Mouse (Mus musculus): Measurements from ENCODE around the gene Tyw3. TPM values are rescaled to one million over a fixed set of nuclear protein-coding genes. Genes with fewer than 3 reads are reported as not detected.
A peak's percentile ranks its signal among the peaks of the same experiment; 100 is the strongest.
"Not testable (repeated sequence)": the region's sequence is repeated elsewhere in the genome, so short reads cannot be mapped to it uniquely, and the experiment has no call there.

Tyw3 gene
- total RNA-seq (2021): 10 to 100 TPM; 12.3 to 14.7 TPM

DNA sequence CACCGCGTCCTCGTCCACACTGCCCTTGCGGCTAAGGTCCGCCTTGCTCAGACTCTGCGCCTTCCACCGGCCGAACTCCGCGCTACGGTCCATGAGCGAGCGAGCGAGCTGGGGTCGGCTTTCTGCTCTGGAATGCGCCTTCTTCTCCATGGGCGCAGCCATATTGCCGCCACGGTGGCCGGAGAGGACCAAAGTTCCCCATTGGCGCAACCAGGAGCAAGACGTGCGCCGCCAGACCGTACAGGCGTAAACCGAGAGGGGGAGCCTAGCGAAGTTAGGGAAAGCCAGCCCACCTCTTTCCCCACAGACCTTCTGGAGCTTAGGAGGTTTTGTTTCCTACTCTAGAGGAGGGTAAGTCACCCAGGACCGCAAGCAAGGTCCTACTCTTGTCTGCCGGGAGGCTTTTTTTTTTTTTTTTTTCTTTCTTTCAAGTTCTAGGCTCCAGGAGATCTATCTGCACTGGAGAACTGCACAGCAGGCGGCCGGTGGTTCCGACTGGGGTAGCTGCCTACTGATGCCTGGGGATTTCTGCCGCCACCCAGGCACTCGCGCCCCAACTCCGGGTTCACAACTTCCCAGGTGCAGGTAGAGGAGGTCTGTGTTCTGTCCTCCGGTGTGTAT is at the start of gene Tyw3:
Gene Tyw3, minus strand, starts transcription at position 171 of the 621 bp plus-strand sequence.
- intact Hi-C loops (cut with DNase I): loop anchor here (5.0 kb wide), 1 partner anchor 1965 kb away; the partner anchor contains the start of gene Negr1
- DNase-seq (ENCODE audit: low spot score in 2 of 2): peak; percentile 98 to 99

DNA sequence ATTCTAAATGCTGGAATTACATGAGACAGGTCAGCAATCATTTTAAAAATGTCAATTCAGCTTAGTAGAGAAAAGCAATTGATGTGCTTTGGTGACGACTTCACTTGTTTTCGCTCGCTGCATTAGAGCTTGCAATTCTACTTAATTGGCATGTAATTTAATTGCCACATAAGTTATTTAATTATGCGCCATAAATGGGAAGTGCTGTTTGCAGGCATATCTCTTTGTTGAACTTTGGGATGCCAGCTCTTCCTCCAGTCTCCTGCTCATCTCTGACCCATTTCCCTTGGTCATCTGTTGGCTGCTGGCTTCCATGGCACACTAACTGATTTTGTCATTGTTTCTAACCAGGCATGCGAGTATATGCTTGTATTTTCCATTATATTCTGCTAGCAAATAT is 36.2 kb upstream of the Tyw3 start:
- intact Hi-C loops (cut with DNase I): no loop called here

DNA sequence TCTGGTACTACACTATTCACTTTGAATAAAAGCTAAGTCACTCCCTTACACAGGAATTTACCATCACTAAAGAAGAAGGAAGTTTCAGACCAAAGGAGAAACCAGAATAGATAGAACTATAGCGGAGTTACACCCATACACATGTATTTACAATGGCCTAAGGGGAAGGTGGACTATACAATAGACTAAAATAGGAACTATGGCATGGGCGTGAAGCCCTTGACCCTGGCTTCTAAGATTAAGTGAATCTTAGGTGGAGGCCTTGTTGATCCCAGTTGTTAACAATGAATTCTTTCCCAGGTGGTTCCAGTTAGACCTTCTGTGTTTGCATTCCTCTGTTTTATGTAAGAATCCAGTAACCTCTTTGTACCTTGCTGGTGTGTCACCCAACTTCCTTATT is 34.4 kb upstream of the Tyw3 start:
- DNase-seq (ENCODE audit: low spot score in 2 of 2); intact Hi-C loops (cut with DNase I): not testable (repeated sequence)

More for the DNA sequence above, 36.2 kb upstream of the Tyw3 start:
- DNase-seq (ENCODE audit: low spot score in 2 of 2): no peak

DNA sequence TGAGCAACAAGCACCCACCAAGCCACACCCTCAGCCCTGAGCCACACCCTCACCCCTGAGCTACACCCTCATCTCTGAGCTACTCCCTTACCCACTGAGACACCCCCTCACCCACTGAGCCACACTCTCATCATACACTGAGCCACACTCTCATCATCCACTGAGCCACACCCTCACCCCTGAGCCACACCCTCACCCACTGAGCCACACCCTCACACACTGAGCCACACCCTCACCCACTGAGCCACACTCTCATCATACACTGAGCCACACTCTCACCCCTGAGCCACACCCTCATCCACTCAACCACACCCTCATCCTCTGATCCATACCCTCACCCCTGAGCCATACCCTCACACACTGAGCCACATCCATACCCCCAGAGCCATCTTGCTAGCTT is 31.4 kb upstream of the Tyw3 start:
- intact Hi-C loops (cut with DNase I): no loop called here

DNA sequence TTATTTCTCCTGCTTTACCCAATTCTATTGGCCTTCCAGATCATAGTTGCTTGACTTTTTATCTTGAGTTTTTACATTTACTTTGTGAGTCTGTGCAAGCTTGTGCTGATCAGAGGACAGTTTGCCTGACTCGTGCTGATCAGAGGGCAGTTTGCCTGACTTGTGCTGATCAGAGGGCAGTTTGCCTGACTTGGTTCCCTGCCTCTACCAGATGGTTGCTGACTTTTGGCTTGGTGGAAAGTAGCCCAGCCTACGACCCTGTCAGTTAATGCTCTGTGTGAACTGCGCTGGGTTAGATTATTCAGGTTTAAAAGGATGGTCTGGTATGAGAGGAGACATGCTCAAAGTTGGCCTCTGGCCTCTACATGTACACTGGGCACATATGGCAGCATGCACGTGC is 19.2 kb upstream of the Tyw3 start:
- DNase-seq (ENCODE audit: low spot score in 2 of 2): no peak
- intact Hi-C loops (cut with DNase I): no loop called here

More for the DNA sequence above, 31.4 kb upstream of the Tyw3 start:
- no peak for DNase-seq (ENCODE audit: low spot score in 2 of 2)

DNA sequence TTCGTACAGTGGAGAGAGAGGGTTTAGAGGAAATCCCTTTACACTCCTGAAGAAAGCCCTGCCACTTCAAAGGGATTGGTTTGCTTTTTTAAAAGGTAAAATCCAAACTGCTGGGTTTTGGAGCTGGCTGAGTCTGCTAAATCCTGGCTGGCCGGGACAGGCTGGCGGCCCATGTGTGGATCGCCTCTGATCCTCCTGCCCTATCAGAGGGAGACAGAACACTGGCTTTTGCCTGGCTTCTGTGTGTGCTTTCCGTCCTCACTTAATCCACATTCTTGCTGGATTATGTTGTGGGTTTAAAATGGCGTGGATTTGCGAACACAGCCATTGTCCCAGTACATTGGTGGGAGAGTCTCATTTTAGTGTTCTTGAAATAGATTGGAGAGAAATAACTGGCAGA is 18.4 kb upstream of the Tyw3 start:
- intact Hi-C loops (cut with DNase I): no loop called here
- DNase-seq (ENCODE audit: low spot score in 2 of 2): no peak

DNA sequence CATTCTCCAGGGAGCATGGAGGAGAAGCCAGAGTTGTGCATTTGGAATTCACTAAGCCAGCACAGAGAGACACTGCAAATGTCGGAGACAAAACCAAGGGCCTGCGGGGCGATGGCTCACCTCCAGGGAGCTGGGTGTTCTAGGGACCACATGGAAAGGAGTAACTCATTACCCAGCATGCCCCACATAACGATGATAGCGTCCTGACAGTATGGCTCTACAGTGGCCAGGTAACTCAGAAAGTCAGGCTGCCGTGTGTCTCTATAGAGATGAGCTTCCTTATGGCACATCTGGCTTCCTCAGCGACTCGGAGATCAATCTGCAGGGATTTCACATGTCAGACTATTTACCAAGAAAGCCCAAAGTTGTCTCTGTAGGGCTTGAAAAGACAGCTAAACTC is 17.9 kb upstream of the Tyw3 start:
- no peak for DNase-seq (ENCODE audit: low spot score in 2 of 2)
- intact Hi-C loops (cut with DNase I): no loop called here

DNA sequence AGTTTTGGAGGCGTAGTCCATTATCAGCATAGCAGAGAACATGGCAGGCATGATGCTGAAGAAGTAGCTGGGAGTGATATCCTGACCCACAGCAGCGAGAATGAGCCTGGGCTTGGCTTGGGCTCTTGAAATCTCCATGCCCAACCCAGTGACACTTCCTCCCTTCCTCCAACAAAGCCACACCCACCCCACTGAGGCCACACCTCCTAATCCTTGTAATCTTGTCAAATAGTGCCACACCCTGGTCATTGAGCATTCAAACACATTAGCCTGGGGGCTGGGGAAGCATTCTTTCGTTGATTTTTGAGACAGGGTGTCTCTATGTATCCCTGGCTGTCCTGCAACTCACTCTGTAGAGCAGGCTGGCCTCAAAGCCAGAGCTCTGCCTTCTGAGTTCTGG is 15.0 kb upstream of the Tyw3 start:
- DNase-seq (ENCODE audit: low spot score in 2 of 2): no peak
- intact Hi-C loops (cut with DNase I): no loop called here

DNA sequence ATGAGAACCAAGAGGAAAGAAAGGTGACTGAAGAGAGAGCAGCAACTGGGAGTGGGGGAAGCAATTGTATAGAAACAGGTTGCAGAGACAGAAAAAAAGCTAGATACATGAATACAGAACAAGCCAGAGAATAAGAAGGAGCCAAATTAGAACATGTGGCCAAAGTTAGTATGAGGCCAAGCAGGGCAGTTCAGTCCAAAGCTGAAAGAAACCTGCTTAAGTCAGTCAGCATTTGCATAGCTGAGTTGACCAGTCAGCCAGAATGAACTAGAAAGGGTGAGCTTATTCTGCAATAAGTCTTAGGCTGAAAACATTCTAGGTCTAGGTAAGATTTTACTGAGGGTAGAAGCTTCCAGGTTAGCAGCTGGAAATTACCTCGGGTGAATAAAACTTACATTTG is 11.0 kb upstream of the Tyw3 start:
- DNase-seq (ENCODE audit: low spot score in 2 of 2): no peak

DNA sequence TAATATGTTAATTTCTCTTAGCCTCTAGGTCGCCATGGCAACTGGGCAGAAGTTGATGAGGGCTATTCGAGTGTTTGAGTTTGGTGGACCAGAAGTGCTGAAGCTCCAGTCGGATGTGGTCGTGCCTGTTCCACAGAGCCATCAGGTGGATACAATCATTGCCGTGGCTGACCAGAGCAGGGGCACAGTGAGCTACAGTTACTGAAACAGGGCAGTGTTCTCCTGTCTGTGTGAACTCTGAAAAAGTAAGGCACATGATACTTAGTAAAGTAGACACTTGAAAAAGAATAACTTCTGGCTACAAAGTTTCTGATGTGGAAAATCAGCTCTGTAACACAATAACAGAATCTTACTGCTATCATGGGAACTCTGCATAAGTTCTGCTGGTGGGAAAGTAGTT is 8.0 kb upstream of the Tyw3 start:
- intact Hi-C loops (cut with DNase I): no loop called here
- no peak for DNase-seq (ENCODE audit: low spot score in 2 of 2)

More for the DNA sequence above, 11.0 kb upstream of the Tyw3 start:
- intact Hi-C loops (cut with DNase I): no loop called here

DNA sequence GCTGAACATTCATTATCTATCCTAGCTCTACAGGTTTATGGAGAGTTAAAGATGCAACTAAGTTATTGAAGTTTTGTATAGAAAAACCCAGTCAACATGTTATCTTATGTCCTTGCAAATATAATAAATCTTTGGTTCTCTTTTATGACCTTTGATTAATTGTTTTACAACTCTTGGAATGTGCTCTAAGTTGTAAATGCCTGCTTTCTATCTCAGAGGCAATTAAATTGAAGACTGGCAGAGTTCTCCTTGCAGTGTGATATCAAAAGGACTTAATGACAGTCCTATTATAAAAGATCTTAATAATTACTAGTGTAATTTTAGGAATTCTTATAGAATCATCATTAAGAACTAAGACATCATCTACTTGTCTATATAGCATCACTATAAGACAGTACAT is 5.2 kb upstream of the Tyw3 start:
- no peak for DNase-seq (ENCODE audit: low spot score in 2 of 2)
- intact Hi-C loops (cut with DNase I): no loop called here

DNA sequence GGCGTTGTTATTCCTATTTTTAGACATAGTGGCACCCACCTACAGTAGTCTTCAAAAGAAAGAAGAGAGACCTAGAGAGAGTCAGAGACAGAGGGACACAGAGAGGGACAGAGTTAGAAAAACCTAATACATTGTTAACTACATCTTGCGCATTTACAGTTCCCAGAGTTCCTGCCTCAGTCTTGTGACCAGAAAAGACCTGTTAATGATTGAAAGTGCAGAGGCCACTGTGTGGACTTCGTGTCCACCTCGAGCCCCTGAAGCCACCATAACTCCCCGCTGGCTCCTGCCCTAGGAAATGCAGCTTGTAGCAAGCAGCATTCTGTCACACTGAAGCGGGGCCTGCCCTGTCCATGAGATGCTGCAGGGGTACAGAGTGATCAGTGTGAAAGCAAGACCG is 657 bp upstream of the Tyw3 start:
- no peak for DNase-seq (ENCODE audit: low spot score in 2 of 2)
- intact Hi-C loops (cut with DNase I): loop anchor here (5.0 kb wide), 1 partner anchor 1965 kb away; the partner anchor contains the start of gene Negr1

DNA sequence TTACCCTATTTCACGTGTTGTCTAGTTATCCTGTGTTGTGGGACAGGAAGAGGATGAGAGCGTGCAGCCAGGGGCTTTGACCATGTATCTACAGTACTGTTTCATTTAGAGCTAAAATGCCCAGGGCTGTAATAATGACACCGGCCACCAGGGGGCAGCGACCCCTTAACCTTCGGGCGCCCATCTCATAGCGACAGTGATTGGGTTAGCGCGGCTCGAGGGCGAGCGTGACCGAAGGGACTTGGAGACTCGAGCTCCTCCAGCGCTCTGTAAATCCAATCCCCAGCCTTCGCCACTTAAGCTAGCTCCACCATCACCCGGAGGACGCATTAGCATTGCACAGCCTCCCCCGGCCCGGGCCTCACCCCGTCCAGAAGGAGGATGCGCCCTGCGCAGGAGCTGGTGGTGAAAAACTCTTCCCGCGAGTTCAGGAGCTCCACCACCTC is 393 bp downstream of the Tyw3 start, which contains the start of gene Cryz:
Gene Cryz, plus strand, starts transcription at position 224 of the 446 bp plus-strand sequence.
- DNase-seq (ENCODE audit: low spot score in 2 of 2): peak; percentile 90 to 91
- intact Hi-C loops (cut with DNase I): loop anchor here (5.0 kb wide), 1 partner anchor 1966 kb away; the partner anchor contains the start of gene Negr1

DNA sequence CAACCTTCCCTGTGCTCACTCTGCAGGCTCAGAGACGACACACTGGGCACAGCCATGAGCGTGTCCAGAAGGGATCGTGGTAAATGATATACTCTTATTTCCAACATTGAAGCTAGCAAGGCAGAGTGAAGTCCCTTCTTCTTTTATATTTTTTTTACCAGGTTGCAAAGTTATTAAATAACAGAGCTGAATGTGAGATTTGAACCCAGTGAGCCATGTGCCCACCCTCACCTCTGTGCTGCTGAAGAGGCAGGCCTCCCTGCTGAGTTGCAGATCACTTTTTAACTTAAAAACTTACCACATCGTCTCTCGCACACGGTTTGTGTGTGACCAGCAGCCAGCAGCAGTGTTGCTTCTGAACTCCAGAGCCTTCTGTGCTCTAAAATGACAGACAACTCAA is 2.7 kb downstream of the Tyw3 start:
- no peak for DNase-seq (ENCODE audit: low spot score in 2 of 2)
- intact Hi-C loops (cut with DNase I): no loop called here

DNA sequence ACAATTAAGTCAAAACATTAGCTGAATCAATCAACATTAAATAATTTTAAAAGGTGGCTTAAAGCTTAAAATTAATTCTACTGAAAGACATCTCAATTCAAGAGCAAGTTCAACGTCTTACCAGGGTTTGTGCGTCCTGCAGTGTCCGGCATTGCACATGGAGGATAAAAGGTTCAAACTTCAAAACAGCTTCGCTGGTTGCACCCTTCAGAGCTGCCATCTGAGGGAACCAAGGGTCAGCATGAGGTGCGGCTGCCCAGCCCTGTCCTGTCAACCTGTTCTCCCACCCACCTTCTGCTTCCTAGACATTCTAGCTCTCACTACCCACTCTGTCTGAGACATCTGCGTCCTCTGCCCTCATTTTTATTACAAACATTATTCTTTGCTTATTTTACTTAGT is 3.3 kb downstream of the Tyw3 start:
- intact Hi-C loops (cut with DNase I): no loop called here
- DNase-seq (ENCODE audit: low spot score in 2 of 2): no peak

DNA sequence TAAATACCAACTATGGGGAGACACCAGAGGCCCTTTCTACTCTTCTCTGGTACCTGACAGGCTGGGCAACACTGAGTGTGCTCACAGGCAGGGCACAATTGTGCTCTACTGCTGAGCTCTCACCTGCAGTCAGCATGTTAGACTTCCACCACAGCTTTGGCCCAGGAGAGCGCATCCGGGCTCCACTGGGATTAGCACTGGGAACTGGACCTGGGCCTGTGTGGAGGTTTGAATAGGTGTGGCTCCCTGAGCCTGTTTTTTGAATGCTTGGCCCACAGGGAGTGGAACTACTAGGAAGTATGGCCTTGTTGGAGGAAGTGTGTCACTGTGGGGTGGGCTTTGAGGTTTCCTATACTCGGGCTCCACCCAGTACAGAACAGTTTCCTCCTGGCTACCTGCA is 5.3 kb downstream of the Tyw3 start:
- DNase-seq (ENCODE audit: low spot score in 2 of 2): no peak
- intact Hi-C loops (cut with DNase I): no loop called here

DNA sequence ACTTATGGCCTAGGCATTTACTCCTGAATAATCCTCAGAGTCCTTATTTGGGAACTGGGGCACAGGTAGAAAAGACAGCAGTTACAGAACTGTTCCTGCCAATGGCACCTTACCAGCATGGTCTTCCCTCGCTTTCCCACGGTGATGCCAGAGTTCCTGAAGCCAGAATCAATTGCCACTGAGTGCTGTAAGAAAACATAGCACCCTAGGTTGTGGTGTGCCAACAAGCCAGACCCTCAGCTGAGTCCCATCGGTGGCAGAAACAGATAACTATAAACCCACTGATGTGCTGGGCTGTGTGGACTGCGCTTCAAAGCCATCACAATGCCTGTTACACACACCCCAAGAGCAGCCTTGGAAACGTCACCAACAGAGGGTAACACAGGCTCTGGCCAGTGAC is 5.9 kb downstream of the Tyw3 start:
- intact Hi-C loops (cut with DNase I): no loop called here
- no peak for DNase-seq (ENCODE audit: low spot score in 2 of 2)

DNA sequence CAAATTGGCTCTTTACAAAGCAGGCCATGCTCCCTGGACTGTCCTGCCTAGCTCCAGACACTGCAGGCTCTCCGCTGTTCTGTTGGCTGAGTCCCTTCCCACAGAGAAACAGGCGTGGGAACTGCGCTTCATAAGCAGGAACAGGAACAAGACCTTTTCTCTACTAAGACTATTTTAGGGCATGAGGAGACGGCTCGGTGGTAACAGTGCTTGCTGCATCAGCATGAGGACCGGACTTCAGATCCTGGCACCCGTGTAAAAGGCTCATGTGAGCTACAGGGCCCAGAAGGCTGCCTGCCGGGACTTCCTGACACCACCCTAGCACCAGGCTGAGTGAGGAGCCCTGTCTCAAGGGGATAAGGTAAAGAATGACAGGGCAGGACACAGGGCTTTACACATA is 12.6 kb downstream of the Tyw3 start:
- intact Hi-C loops (cut with DNase I): no loop called here
- DNase-seq (ENCODE audit: low spot score in 2 of 2): no peak

DNA sequence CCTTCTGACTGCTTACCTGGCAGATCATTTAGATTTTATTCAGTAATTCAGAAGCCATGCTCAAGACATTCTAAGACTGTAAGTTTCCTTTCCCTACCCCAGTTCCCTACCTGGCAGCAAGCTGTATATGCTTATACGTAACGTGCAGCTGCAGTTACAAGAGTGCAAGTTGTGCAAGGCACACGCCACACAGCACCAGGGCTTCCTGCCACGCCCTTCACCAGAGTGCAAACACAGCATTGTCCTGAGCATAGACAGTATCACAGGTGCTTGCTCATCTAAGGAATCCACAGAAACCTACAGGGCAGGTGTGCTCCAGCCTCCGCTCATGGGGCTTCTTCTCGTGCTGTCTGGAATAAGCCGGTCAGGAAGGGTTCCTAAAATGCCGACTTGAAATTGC is 19.0 kb downstream of the Tyw3 start:
- intact Hi-C loops (cut with DNase I): no loop called here
- no peak for DNase-seq (ENCODE audit: low spot score in 2 of 2)

DNA sequence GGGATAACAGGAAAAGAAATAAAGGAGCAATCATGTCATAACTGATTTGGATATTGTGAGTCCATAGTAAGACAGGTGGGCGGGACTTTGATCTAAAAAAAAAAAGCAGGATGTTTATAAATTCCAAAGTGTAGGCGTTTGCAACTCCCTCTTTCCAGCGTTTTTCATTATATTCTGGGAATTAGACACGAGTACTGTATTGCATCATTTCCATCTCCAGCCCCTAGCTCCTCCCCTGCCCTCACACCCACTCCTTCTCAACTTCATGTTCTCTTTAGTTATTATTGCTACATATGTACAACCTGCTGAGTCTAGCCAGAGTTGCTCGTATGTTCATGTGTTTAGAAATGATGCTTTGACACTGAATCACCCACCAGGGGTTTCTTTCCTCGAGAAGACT is 23.2 kb downstream of the Tyw3 start:
- intact Hi-C loops (cut with DNase I): loop anchor here (5.0 kb wide), 2 partner anchors 241 to 616 kb away; partner anchors contain the start of gene Lhx8
- DNase-seq (ENCODE audit: low spot score in 2 of 2): no peak

DNA sequence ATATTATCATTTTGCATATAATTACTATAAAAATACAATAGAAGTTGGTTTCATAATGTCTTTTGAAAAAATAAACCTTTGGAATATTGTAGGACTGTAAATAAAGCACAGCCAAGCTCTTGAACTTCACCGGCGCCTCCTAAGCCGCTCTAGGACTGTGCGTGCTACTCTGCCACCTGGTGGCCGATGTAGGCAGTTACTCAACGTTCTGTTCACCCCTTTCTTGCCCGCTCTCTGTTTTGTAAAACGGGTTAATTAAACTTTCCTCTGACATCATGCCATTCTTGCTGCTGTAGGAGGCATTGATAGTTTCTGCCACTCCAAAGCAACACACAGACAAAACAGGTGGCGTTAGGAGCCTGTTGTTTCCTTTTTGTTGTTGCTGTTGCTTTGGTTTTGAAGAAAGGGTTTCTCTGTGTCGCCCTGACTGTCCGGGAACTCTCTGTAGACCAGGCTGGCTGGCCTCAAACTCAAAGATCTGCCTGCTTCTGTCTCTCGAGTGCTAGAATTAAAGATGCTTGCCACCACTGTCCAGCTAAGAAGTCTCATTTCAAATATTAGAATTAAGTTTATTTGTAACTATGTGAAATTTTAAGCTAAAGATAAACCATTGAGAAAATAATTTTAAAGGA is 24.4 kb downstream of the Tyw3 start:
- DNase-seq (ENCODE audit: low spot score in 2 of 2): peak; percentile 49 to 58
- intact Hi-C loops (cut with DNase I): loop anchor here (1.0 to 5.0 kb wide), 3 partner anchors 240 to 615 kb away; partner anchors contain the start of gene Lhx8
